Mouse (Mus musculus) layer of hippocampus, postnatal 25 days (tissue): ENCODE measurements around the gene Elovl6. TPM values are rescaled to one million over a fixed set of nuclear protein-coding genes. Genes with fewer than 3 reads are reported as not detected.

Source experiments
- DNase-seq, 2 experiments: peaks; one replicate each; pipeline ENCODE4 v3.0.0; 2022; ENCODE audit warnings: mixed read lengths in 2 of 2, low spot score in 1 of 2; ENCODE audit errors: extremely low spot score in 1 of 2
- total RNA-seq, 2 experiments: library from RNA; stranded (reverse); gene quantifications; 2 replicates each; pipeline ENCODE4 v1.2.3; 2021

The Elovl6 gene
- total RNA-seq, 2 experiments from 2014 or later = 37.8 to 40.8 TPM

GRCm38 (mm10) chr3:129540882-129541281, 8.7 kb downstream of the Elovl6 start:
- no peak for DNase-seq

- DNase-seq = no peak
Measured at GRCm38 (mm10) chr3:129541456-129541855, 9.3 kb downstream of the Elovl6 start.

GRCm38 (mm10) chr3:129543376-129543775, 11.2 kb downstream of the Elovl6 start:
- no peak for DNase-seq

GRCm38 (mm10) chr3:129544217-129544616, 12.1 kb downstream of the Elovl6 start:
- no peak for DNase-seq

GRCm38 (mm10) chr3:129545228-129545627, 13.1 kb downstream of the Elovl6 start:
- DNase-seq = no peak

- DNase-seq = no peak
Measured at GRCm38 (mm10) chr3:129545801-129546200, 13.6 kb downstream of the Elovl6 start.

- no peak for DNase-seq
Measured at GRCm38 (mm10) chr3:129547837-129548435, 15.8 kb downstream of the Elovl6 start.

GRCm38 (mm10) chr3:129548760-129549159, 16.6 kb downstream of the Elovl6 start:
- DNase-seq = no peak

- DNase-seq = no peak
Measured at GRCm38 (mm10) chr3:129549546-129549945, 17.4 kb downstream of the Elovl6 start.

- no peak for DNase-seq
Measured at GRCm38 (mm10) chr3:129551581-129552290, 19.6 kb downstream of the Elovl6 start.

- DNase-seq = no peak
Measured at GRCm38 (mm10) chr3:129552370-129552769, 20.2 kb downstream of the Elovl6 start.

- no peak for DNase-seq
Measured at GRCm38 (mm10) chr3:129553173-129553572, 21.0 kb downstream of the Elovl6 start.

- no peak for DNase-seq
Measured at GRCm38 (mm10) chr3:129553661-129554060, 21.5 kb downstream of the Elovl6 start.

GRCm38 (mm10) chr3:129554436-129554835, 22.3 kb downstream of the Elovl6 start:
- DNase-seq = no peak

- no peak for DNase-seq
Measured at GRCm38 (mm10) chr3:129557048-129557447, 24.9 kb downstream of the Elovl6 start.

- DNase-seq = no peak
Measured at GRCm38 (mm10) chr3:129557566-129557965, 25.4 kb downstream of the Elovl6 start.

GRCm38 (mm10) chr3:129558016-129558955, 26.1 kb downstream of the Elovl6 start:
- DNase-seq = no peak

- no peak for DNase-seq
Measured at GRCm38 (mm10) chr3:129560068-129560467, 27.9 kb downstream of the Elovl6 start.

- DNase-seq = no peak
Measured at GRCm38 (mm10) chr3:129561011-129561410, 28.9 kb downstream of the Elovl6 start.

GRCm38 (mm10) chr3:129561853-129562252, 29.7 kb downstream of the Elovl6 start:
- no peak for DNase-seq

GRCm38 (mm10) chr3:129562411-129562810, 30.3 kb downstream of the Elovl6 start:
- no peak for DNase-seq
